Mouse (Mus musculus): ENCODE measurements at regions not wholly inside any gene's neighbourhood (a gene's known extent, or its start where the extent isn't known, plus 50 kb on each side); places are given as distances from the start of the nearest gene placed in this dataset.

DNA sequence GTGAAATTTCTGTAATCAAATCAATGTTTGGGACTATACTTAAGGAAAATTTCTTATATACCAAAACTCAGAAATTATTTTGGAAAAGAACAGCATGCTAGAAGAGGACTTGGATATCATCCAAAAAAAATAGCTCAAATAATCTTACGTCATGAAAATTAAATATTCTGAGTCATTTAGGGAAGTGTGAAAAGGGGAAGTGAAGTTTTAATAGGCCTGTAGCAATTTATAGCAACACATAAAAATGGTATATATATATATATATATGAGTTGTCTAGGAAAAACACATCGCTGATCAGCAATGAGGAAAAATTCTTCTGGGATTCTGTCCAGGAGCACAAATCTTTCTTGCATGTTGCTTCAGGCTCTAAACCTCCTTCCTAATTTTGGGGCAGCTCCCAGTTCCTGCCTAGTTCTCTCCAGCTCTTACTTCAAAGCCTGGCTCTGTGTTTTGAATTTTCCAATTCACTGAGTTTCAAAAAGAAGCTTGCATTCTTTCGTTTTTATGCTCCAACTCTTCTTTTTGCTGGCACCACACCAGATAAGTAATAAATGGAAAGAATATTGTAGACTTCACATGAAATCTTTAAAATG, 402.5 kb upstream of the Gemin8 start:
- DNase-seq (ENCODE audit: extremely low spot score in 1 of 2, low spot score in 2 of 2) = peak in 1 of 2 experiments; percentile 20
- intact Hi-C loops (cut with DNase I) = no loop called here

Measured in left cerebral cortex, postnatal 10 days (tissue).